Mouse (Mus musculus) R1 (cell line): ENCODE measurements around the gene Lyst.
A peak's percentile ranks its signal among the peaks of the same experiment; 100 is the strongest.

ENCODE experiments used
- DNase-seq: peaks from one replicate; pipeline ENCODE4 v3.0.0-alpha.2; 2018; ENCODE audit warnings: low read depth, low spot score

Gene Lyst

DNA sequence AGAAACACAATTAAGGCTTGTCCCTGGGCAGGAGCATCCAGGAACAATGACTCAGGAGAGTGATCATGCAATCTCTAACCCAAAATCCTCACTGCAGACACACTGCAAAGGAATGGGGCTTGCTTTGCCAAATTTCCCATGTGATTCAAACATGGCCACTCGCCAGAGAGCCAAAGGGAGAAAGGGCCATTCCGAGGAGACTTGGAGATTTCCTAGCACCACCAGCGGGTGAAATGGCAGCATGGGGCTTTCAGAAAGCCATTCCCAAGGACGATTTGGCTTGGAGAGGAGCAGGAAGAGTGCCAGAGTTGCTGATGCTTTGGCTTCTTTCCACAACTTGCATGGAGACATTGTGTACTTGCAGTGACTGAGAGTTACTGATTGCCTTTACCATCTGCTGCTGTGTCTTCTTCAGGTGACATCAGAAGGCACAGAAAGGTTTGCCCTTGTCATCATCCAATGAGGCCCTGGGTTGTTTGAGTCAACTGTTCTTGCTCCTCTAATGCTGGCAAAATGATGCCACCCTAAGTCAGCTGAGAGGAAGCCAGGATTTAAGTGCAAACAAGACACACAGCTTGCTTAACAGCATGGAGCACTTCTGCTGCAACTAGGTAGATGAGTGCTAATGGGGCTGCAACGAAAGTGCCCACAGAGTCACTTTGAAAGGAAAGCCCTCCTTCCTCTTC lies 16.5 kb upstream of the Lyst start:
- DNase-seq, result no peak

DNA sequence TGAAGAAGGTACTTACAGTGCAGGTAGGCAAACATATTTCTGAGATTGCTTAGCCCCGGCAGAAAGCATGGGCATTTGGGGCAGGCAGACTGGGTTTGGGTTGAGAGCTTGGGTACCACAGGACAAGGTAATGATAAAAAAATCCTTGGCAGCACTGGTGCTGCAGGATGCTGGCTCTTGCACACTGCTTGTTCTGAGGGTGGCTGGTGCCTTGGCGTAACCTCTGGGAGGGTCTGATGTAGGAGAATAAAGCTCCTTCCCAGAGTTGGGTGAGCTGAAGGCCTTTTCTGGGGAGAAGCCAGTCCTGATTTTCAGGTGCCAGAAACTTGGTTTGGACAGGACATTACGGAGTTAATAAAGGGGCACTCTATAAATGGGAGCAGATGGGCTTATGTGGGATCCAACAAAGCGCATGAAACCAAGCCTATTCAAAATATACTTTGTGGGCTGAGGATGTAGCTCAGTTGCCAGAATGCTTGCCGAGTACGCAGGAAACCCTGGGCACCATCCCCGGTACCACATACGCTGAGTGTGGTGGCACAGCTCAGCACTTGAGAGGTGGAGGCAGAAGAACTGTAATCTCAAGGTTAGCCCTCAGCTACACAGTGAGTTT lies 15.8 kb upstream of the Lyst start:
- DNase-seq, result no peak

DNA sequence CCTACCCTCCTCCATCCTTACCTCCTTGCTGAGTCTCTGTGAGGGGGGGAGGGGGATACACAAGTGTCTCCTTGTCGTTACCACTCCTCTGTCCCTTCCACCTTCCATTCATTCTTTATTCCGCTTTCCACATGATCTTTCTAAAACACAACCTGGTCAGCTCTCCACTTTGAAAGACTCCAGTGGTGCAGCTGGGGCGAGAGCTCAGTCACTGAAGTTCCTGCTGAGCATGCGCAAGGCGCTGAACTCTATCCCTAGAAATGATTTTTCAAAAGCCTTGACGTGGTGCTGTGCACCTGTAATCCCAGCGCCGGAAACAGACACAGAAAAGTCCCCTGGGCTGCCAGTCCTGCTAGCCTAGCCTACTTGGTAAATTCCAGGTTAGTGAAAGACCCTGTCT lies 15.1 kb upstream of the Lyst start:
- no peak for DNase-seq

DNA sequence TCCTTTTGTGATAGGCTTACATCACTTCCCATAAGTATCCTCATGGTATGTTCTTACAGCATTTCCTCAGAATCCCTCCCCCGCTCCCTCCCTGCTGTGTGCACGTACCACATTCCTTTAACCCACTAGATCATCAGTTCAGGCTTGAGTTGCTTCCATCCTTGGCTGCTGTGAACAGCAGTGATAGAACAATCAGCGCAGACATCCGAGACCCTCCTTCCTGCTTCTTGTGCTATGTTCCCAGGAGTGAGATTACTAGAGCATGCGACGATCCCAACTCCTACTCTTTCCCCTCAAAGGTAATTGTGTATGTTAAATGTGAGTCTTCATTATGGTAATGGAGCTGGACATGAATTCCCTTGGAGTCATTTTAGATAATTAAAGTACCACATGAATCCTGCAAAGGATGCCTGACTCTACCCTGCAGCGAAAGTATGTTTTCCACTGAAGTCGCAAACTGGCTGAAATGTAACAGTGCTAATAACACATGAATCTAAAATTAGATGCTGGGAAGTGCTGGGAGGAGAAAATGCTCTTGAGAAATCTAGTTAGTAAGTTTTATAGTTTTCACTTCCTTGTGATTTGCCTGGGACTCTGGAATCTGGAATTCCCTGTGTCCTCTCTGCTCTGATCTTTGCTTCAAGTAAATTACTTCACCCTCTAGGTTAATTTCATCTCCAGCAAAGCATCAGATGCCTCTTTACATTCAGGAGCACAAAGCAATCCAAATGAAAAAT lies 13.6 kb upstream of the Lyst start:
- DNase-seq, result no peak

DNA sequence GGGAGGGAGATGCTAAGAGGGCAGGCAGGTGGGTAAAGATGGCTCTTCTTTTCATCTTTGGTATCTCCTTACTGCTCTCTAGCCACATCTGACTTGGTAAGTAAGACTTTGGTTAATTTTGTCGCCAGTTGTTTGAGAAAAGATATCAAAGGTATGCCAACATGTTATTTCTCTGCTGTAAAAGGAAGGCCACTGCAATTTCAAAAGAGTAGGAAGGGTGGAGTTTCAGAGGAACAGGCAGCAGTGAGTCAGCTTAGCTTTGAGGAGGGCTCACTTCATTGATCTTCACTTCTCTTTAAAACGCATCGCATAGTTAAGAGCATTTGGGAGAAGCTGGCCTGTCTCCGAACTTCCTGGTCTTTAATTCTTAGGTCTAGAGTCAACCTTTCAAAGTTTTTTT lies 8.2 kb upstream of the Lyst start:
- DNase-seq, result no peak

DNA sequence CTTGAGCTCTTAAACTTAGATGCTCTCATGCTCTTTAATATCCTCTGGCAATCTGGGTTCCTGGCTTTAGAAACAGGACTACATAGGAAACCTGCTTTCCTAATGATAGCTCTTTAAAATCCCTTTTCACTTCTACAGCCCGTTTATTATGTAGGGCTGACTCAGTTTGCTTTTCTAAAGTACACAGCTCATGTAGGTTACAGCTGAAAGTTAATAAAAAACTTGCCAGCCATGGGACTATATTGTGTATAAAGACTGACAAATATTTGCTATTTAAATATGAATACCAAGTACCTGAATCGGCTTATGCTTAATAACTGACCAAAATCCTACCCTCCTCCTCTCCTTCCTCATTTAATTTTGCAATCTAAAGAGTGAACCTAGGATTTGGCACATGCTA lies 6.7 kb upstream of the Lyst start:
- DNase-seq, result no peak

DNA sequence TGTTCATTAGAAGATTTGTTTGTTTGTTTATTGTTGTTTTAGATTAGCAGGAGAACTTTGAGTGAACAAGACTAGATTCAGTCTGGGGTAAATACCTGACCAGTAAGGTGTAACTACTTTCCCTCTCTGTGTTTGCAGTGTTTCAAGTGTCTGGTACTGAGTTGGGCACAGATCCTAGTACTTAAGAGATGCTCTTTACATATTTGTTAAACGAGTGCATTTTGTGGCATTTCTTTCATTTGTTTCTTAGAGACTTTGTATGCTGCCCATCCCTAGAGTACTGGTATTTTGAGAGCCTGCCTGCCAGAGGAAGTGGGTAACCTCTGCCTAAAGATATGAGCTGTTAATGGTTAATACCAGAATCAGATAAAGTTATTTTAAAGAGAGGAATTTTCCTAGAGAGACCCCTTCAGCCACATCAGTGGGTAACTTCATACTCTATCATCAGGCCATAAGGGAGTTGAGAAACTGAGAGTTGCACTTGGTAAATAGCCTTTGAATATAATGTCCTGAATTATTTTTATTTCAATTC lies 2.5 kb upstream of the Lyst start:
- DNase-seq, result no peak

DNA sequence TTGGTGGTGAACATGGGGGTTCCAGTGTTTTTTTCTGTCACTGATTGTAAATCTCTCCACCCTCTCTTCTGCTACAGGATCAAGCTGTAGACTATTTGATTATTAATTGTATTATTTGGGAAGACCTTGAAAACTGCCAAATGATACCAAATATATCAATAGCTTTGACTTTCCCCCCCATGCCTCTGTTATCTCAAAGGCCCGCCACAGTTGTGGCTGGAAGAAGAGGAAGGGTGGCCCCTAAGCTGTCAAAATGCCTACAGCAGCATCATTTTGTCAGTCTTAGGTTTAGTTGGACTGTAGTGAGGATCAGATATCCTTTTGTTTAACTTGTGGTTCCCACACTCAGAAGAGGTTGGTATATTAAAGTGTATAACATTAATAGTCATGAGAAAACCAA lies 1.7 kb upstream of the Lyst start:
- DNase-seq, result no peak

DNA sequence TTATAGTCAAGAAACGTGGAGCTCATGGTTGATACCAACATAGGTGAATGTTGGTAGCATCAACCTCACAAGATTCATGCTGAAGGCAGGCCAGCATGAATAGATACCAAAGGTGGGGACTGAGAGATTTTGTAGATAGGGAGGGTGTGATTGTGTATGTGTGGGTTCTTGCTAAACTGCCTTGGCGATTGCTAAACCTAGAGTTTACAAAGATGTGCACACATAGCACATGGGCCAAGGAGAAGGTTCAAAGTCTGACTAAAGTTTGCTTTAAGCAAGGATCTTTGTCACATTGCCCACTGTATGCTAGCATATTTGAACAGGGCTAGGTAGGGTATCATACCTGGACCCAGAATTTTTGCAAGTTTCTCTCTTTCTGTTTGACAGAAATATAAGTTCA lies 1.2 kb upstream of the Lyst start:
- no peak for DNase-seq

DNA sequence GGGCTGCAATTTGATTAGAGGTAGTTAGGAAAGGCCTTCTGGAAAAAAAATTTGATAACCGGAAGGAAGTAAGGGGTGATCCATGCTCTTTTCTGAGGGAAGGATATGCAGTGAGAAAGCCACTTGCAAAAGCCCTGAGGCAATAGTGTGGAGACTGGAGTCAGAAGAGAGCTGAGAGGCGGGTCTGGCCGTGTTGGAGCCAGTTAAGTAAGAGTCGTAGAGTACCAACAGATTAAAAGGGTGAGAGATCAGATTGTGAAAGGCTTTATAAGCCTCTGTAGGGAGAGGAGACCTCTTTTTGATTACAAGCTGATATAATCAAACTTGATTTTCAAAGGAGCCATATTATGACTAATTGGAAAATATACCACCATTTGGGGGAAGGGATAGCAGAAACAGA lies 1.7 kb downstream of the Lyst start:
- no peak for DNase-seq

DNA sequence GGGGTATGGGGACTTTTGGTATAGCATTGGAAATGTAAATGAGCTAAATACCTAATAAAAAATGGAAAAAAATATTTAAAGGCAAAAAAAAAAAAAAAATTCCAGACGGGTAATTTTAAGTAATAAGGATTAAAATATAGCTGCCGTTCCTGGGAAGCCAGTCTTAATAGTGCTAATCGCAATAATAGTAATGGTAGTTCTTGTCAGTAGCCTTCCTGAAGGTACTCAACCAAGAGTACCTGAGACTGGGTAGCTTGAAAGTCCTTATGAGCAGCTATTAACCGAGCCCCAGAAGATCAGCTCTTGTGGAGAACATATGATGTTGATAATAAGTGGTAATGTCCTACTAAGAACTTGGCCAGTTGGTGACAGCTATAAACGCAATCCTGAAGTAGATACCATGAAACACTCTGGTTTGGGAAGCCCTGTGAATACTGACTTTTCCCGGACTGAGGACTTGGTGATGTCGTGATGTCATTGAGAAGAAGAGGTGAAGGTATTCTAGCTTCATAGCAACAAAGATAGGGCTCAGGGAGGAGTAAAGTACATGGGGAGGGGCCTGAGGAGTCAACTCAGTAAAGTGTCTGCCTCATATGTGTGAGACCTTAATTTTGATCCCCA lies 6.3 kb downstream of the Lyst start:
- no peak for DNase-seq

DNA sequence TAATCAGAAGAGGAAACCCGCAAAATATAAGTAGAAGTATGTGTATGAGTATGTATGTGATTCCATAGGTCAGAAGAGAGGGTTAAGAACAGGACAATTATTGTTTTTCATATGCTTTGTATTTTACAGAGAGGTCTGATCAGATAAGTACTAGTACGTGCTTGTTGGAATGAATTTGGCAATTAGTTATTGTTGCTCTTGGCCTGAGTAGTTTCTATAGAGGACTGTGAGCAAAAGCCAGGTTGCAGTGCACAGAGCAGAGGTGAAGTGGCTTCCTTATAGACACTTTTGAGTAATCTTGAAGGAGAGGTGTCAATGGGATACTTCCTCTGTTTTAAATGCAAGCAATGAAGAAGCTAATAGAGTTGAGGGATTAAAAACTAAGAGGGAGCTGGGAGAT lies 7.7 kb downstream of the Lyst start:
- no peak for DNase-seq

DNA sequence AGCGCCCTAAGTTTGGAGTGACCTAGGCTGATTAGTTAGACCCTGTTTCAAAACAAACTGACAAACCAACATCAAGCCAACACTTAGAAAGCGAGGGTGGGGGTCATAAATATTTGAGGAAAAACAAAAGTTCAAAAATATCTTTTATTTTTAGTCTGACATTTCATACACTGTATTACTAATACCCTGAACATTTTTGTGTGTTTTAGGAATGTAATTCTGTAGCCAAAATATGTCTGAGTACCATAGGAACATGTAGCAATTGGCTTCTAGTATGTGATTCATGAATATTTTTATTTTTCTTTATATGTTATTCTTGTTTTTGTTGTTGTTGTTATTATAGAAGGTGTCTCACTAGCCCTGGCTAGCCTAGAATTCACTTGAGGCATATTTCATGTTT lies 11.2 kb downstream of the Lyst start:
- DNase-seq, result no peak

DNA sequence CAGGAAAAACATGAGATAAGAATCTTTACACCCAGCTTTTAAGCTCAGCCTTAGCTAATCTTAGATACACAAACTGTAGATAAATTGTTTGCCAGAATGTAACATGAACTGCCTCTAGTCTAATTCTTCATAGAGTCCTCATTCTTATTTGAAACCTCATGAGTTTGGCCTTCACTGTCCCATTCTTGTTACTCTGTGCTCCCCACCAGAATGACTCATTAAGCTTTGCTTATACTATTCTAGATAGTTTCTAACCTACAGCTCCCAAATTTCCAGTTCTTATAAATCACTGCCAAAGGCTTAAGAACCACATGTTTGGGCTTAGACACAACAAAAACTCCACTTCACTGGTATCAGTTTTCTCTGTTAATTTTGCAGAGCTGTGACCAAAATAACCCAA lies 16.0 kb downstream of the Lyst start:
- DNase-seq, result no peak

DNA sequence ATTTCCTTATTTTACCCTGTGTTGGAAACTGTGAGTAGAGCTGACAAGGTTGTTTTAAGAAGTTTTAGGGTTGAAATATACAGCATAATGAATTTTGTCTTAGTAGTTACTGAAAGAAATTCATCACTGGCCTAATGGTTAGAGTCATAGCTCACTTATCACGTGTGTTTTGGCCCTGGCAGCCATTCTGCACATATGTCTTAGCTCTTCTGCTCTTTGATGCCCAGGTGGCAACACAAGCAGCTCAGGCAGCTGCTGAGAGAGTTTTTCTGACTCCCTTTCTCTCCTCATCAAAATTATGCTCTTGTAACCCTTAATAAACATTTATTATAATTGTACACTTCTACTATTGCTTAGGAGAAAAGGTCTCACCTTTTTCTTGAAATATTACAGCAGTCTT lies 18.1 kb downstream of the Lyst start:
- DNase-seq, result no peak

DNA sequence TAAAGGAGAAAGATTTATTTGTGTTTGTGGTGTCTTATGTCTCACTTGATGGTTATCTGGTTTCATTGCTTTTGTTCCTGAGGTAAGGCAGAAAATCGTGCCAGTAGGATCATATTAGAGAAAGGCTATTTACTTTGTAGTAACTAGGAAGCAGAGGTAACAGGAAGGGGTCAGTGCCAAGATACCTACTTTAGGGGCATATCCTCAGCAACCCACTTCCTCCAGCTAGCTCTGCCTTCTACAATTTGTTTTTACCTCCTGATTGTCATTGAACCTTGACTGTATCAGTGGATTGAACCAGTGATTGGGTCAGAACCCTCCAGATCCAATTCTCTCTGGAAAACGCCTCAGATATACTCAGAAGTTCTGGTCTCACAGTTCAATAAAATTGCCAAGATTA lies 19.5 kb downstream of the Lyst start:
- DNase-seq, result no peak

DNA sequence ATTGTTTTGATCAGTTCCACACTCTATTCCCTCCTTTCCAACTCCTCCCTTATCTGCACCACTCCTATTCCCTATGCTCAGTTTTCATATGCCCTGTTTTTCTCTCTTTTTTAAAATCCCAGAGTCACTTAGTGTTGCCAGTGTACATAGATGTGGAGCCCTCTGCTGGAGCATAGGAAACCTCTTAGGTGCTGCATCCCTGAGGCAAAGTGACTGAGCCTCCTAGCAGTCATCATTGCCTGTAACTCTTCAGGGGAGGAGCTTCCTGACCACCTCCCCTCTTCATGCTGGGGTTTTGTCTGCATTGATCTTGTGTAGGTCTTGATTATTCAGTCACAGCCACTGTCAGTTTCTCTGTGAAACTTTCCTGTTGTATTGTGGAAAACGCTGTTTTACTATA lies 22.7 kb downstream of the Lyst start:
- peak; percentile 70 for DNase-seq

DNA sequence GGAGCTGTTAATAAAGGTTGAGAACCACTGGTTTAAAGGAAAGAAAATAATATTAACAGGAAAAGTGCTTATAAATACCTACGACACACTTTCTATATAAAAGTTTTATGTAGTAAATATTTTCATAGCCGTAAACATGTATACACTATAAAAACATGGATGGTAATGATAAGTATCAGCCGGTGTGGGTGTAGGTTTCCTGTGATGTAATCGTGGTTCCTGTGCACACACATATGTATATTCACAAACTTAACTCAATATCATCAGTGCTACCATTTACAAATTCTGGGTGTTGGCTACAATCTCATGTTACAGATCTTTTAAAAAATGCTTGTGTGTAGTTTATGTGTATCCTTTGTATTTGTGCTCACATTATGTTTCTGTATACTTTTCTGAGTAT lies 24.0 kb downstream of the Lyst start:
- no peak for DNase-seq

DNA sequence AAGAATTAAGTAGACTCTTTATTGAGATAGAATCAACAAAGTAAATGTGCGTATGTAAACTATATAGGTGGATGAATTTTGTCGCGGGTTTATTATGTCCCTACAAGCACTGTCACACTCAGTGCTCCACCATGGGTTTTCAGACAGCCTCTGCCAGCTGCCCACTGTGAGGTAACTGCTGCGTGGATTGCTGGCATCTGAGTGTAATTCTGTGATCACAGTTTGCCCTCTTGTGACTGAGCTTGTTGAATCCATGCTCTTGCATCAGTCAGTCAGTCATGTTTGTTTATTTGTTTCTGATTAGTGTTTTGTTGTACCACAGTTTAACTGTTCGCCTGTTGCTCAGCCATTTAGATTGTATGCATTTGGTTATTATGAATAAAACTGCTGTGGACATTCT lies 31.3 kb downstream of the Lyst start:
- no peak for DNase-seq

DNA sequence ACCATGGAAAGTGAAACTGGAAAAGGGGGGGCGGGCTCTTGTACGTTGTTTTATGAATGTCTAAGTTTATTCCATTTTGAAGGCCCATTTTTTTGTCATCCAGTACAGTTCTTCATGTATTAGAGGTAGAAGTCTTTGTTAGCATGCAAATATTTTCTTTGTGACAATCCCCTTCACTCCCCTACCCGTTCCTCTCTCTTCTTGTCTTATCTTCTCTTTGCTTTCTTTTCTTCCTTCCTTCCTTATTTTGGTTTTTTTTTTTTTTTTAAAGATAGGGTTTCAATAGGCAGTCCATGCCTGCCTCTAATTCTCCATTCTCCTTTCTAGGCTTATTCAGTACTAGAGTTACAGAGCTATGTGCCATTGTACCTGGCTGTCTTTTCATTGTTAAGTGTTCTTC lies 32.4 kb downstream of the Lyst start:
- DNase-seq, result no peak

DNA sequence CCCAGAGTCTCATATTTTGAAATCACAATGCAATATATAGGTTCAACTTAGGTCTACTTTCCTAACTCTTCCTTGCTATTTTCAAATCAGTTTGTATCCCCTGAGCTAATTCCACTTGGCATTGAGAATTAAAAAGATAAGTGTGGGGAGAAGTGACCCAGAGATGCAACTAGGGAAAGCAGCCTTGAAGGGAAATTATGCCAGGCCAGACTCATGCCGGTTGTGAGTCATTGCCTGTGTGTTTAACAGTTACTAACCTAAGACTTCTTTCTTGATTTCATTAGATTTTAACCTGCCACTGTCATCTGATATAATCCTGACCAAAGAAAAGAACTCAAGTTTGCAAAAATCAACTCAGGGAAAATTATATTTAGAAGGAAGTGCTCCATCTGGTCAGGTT lies 43.5 kb downstream of the Lyst start:
- DNase-seq, result no peak

DNA sequence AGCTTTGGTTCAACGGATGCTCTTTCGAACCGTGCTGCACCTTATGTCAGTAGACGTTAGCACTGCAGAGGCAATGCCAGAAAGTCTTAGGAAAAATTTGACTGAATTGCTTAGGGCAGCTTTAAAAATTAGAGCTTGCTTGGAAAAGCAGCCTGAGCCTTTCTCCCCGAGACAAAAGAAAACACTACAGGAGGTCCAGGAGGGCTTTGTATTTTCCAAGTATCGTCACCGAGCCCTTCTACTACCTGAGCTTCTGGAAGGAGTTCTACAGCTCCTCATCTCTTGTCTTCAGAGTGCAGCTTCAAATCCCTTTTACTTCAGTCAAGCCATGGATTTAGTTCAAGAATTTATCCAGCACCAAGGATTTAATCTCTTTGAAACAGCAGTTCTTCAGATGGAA lies 44.5 kb downstream of the Lyst start:
- peak; percentile 73 for DNase-seq

DNA sequence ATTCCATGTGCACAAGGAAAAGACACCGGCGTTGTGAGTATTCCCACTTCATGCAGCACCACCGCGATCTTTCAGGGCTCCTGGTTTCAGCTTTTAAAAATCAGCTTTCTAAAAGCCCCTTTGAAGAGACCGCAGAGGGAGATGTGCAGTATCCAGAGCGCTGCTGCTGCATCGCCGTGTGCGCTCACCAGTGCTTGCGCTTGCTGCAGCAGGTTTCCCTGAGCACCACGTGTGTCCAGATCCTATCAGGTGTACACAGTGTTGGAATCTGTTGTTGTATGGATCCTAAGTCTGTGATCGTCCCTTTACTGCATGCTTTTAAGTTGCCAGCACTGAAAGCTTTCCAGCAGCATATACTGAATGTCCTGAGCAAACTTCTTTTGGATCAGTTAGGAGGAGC lies 45.0 kb downstream of the Lyst start:
- peak; percentile 13 for DNase-seq
